Comparison of ENCODE assay signal across 22 mouse cellular contexts in genomic region chr5:136708116-136708515, GRCm38 (mm10). TPM values are rescaled to one million over a fixed set of nuclear protein-coding genes. Genes with fewer than 3 reads are reported as not detected.
DNase-seq lines count a peak whose midpoint lies in the region; ATAC-seq and TF ChIP-seq lines count a peak whose summit lies in the region.
"Had no signal": no experiment of that assay in that cellular context is flagged by ENCODE, and none has a peak within 500 bp of the region (broad histone marks: within the 10 kb centered on the region; RNA-seq: fewer than 3 reads in every experiment).

No protein-coding gene starts in this region.

- peak overlapping the region; percentile 40 for H3K4me3 ChIP-seq in thymus, adult 2 months (ENCODE audit: control insufficient read depth, insufficient read depth, low read length)
- H3K4me3 ChIP-seq: embryonic facial prominence, embryonic 12.5 days; forebrain, embryonic 15.5 days; heart, embryonic 13.5 days had no signal

- no peak for TF ChIP-seq POLR2A in thymus, adult 2 months (IDR thresholded peaks at IDR 0.05; ENCODE audit: control insufficient read depth, extremely low read depth, insufficient read depth, low read length, poor library complexity)

- no peak for TF ChIP-seq CTCF in thymus, adult 2 months (IDR thresholded peaks at IDR 0.05; ENCODE audit: borderline replicate concordance, control insufficient read depth, extremely low read depth, insufficient read depth, low read length, poor library complexity)

- WGBS in thymus, adult 2 months: 65% methylated on average over 12 of the region's 12 CpGs

- no peaks in the 10 kb centered on the region for H3K36me3 ChIP-seq in thymus, adult 2 months (ENCODE audit: control insufficient read depth, insufficient read depth, low read length)
- H3K36me3 ChIP-seq: embryonic facial prominence, embryonic 12.5 days; forebrain, embryonic 15.5 days; heart, embryonic 13.5 days had no signal

- peak; percentile 34 for ATAC-seq in CD4-positive, CD25-positive, alpha-beta regulatory T cell, adult 4 months
- ATAC-seq: forebrain, embryonic 15.5 days; hindbrain, postnatal 0 days had no signal

- DNase-seq in thymus, adult 2 months: no peak
- no peak for DNase-seq in thymus, adult 18-20 months
- peak; percentile 18 for DNase-seq in ZHBTc4 (ENCODE audit: low read depth, low spot score)
- DNase-seq in left cerebral cortex, postnatal 10 days (ENCODE audit: extremely low spot score in 1 of 2, low spot score in 2 of 2): no peak
- no peak for DNase-seq in urinary bladder, postnatal 36 days (ENCODE audit: low spot score in 2 of 2)
- DNase-seq: adrenal gland, postnatal 14 days; cerebellum, adult 11-12 months; cerebellum, adult 9-10 months; cerebellum, postnatal 25 days; gastrocnemius, postnatal 36 days; heart, adult 11 months; heart, postnatal 36 days had no signal

- no peaks in the 10 kb centered on the region for H3K4me1 ChIP-seq in thymus, adult 2 months (replicated peaks; ENCODE audit: control insufficient read depth, insufficient read depth, low read length)
- H3K4me1 ChIP-seq: forebrain, embryonic 15.5 days had no signal

- H3K27ac ChIP-seq in thymus, adult 2 months (ENCODE audit: control insufficient read depth, insufficient read depth, low read length): peak overlapping the region; percentile 51; the same call in 1 of the 2 replicates
- H3K27ac ChIP-seq: embryonic facial prominence, embryonic 12.5 days; forebrain, embryonic 15.5 days; heart, embryonic 13.5 days; hindbrain, postnatal 0 days had no signal

- no peaks in the 10 kb centered on the region for H3K27me3 ChIP-seq in thymus, adult 2 months (ENCODE audit: control insufficient read depth, insufficient read depth, low read length)
- H3K27me3 ChIP-seq: embryonic facial prominence, embryonic 12.5 days; forebrain, embryonic 15.5 days; heart, embryonic 13.5 days had no signal

- intact Hi-C loops in left cerebral cortex, postnatal 10 days (cut with DNase I): loop anchor here (5.0 kb wide), 1 partner anchor 451 kb away; no protein-coding TSS in a partner anchor

RNA-seq across cellular contexts. Expression of gene Myl10, which starts 15.2 kb away (rescaled TPM):
- 9.6 and 10.7 TPM in 2 replicates for polyA plus RNA-seq in thymus, adult 2 months (2012; rRNA removed)
- under 1 TPM in 1 of 2 experiments, not detected in 1; 0.66 TPM for polyA plus RNA-seq in CD4-positive, CD25-positive, alpha-beta regulatory T cell, adult 4 months (2017; shearing (Covaris generic))
- not detected for total RNA-seq in left cerebral cortex, postnatal 10 days (2021)
- total RNA-seq: adrenal gland, postnatal 14 days; CH12.LX; heart, postnatal 36 days; hindbrain, postnatal 0 days had no signal
- polyA plus RNA-seq: cortical plate, adult 2 months; embryonic facial prominence, embryonic 12.5 days; forebrain, embryonic 11.5 days; forebrain, embryonic 15.5 days; heart, embryonic 13.5 days; heart, postnatal 0 days; hindbrain, embryonic 11.5 days; hindbrain, postnatal 0 days had no signal
